Mouse (Mus musculus): Measurements from ENCODE around the gene Sp9.

Sp9 gene

DNA sequence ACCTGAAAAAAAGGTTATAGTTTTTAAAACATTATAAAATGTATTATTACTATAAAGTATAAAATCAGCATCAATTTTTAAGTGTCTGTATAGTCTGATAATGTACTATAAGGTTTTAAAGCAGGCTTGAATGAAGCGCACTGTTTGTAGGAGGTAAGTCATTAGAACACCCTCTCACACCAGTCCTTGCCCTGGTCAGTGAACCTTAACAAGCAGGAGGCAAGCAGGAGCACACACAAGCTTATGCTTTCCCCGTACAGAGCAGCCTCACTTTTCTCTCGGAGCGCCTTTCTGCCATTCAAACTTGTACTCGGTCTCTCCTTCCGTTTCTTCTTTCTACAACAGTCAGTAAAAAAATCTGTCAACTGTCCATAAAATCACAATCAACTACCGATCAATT is 34.3 kb downstream of the Sp9 start:
- no peak for DNase-seq (ENCODE audit: low read depth in 1 of 2, low spot score in 2 of 2)

DNA sequence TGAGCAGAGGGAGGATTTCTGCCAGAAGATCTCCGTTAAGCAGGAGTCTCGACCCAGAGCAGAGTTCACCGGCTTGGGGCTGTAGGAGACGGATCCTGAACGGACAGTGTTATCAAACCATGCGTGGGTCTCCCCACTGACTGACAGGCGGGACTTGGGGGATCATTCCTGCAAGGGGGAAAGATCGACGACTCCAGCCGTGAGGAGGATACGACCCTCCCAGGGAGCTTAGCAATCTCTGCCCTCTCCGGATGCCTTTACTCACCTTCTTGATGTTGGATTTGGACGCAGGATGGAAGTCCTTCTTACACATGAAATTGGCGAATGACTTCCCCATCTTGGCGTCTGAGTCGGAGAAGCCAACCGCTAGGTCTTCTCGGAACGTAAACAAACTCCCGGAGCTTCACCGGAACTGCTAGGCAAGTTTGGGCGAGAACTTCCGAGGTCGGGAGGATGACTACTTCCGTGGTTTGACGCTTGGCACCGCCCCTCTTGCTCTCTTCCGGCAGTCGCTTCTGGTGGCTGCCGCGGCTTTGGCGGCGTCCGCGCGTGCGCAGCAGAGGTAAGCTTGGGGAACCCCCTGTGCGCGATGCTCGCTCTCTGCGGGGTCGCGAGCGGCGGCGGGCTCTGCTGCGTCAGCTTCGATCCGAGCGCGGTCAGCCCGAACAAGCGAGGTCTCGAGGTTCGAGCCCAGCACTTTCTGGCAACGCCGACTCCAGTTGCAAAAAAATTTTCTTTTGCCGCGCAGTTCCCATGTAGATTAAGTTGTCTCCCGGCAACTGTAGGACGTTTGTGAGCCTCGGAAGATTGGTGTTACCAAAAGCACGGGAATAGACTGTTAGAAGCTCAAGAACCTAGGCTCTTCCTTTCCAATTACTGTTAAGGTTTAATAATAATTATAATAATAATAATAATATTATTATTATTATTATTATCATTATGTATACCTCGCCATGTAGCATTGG is 40.7 kb downstream of the Sp9 start, which contains the start of the genes Scrn3 and Cir1:
TSS of gene Scrn3 (plus strand) at position 450 of the 965 bp plus-strand sequence.
TSS of gene Cir1 (minus strand) at position 550 of the 965 bp plus-strand sequence.
- DNase-seq (ENCODE audit: low read depth in 1 of 2, low spot score in 2 of 2) = peak; percentile 86

DNA sequence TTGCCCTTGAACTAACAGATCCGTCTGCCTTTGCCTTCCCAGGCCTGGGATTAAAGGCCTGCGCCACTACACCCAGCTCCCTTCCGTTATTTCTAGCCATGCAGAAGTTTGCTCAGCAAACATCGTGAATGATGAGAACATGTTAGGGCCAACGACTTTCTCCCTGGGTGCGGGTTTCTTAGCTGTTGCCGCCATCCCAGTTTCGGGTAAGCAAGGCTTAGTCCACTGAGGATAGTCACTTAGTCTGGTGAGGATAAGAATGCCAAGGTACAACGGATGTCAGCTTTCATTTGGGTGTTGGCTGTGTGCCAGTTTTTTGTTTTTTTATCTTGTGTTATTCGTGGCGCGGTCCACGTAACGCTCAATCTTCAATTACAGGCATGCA is 41.4 kb downstream of the Sp9 start:
- no peak for DNase-seq (ENCODE audit: low read depth in 1 of 2, low spot score in 2 of 2)

DNA sequence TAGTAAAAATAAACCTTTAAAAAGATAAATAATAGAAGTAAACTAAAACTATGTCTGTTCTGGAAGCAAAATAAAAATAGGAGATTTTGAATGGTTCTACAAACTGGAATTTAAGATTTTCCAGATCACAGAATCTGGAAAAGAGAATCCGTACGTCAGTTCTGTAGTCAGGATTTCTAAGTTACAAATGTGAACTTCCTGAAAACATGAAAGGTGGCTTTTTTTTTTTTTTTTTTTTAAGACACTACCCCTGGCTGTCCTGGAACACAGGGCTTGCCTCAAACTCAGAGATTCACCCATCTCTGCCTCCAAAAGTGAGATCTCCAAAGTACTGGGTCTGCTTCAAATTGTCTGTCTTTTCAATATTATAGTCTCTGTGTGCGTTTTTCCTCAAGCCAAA is 42.6 kb downstream of the Sp9 start:
- DNase-seq (ENCODE audit: low read depth in 1 of 2, low spot score in 2 of 2) = no peak

DNA sequence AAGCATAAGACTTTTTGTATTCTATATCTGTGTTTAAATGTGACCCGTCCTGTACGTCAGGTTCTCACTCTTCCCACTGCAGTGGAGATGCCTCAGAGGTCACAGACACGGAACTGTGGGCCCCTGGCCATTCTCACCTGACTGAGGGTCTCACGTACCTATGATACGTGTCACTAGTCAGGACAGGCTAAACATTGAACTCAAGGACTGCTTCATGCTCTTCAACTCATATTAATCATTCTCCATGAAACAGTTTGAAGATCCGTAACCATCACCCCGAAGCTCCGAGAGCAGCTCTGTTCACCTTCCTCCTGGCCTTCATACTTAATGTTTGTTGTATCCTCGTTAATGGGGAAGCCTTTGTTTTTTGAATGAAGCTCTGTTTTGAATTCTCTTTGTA is 45.7 kb downstream of the Sp9 start:
- DNase-seq (ENCODE audit: low read depth in 1 of 2, low spot score in 2 of 2) = no peak

DNA sequence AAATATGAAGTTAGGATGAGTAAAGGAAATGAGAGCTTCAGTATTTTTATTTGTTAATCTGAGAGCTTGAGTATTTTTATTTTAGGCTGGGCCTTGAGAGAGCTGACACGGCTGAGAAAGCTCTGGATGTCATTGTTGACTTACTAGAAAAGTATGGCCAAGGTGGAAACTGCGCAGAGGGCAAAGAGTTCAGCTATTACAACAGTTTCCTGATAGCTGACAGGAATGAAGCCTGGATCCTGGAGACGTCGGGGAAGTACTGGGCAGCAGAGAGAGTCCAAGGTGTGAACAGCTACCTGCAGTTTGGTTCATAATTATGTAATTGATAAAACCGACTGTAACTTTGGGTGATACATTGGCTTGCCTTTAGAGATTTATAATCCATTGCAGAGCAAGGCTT is 47.5 kb downstream of the Sp9 start:
- DNase-seq (ENCODE audit: low read depth in 1 of 2, low spot score in 2 of 2) = no peak

DNA sequence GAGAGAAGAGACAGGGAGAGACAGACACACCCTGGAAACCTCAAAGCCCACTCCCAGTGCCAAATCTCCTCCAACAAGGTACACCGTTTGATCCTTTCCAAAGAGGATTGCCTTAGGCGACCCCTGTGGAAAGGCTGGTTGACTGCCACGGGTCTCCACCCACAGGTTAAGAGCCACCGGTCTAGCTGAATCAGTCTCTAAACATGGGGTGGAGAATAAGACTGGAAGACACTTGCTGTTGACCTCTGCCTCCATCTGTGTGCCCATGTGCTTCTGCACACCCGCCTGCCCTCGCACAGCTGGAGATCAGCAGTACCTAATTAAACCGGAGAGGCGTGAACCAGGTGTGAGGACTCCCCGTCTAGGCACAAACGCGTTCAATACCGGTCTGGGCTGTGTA is 51.3 kb downstream of the Sp9 start:
- no peak for DNase-seq (ENCODE audit: low read depth in 1 of 2, low spot score in 2 of 2)

DNA sequence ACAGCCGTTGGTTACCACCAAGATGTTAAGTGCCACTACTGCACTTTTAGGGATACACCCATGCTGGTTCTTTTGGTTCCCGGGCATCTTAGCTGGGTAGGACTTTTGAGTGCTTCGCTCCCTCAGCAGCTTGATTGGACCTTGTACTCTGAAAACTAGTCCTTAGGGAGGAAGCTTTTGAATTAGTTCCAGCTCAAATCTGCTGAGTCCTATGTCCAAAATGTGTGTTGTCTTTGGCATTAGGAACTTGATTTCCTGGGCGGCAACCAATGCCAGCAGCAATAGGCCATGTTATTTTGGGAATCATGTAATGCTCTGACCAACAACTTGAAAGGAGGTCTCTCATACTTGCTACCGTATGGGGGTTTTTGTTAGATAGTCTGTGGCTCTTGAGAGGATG is 54.1 kb downstream of the Sp9 start:
- no peak for DNase-seq (ENCODE audit: low read depth in 1 of 2, low spot score in 2 of 2)

All from monocyte, adult 2 months (primary cell).